Mouse (Mus musculus) limb, embryonic 10.5 days (tissue): ENCODE results near the gene Clstn1. TPM values are rescaled to one million over a fixed set of nuclear protein-coding genes. Genes with fewer than 3 reads are reported as not detected.
A peak's percentile ranks its signal among the peaks of the same experiment; 100 is the strongest.

ENCODE experiments used
- DNase-seq: peaks from one replicate; pipeline ENCODE4 v3.0.0-alpha.2; 2017; ENCODE audit warnings: low spot score
- H3K27ac ChIP-seq: fragments of 300-500 bp; sonication (generic); 2 replicates; pipeline ENCODE4 v1.5.1; 2016; ENCODE audit warnings: mild to moderate bottlenecking
- H3K27me3 ChIP-seq: fragments of 300-500 bp; sonication (generic); 2 replicates; pipeline ENCODE4 v1.6.1; 2016; ENCODE audit warnings: low read depth, mild to moderate bottlenecking; ENCODE audit not compliant: poor library complexity, severe bottlenecking
- H3K36me3 ChIP-seq: fragments of 300-500 bp; sonication (generic); 2 replicates; pipeline ENCODE4 v1.6.1; 2016; ENCODE audit warnings: mild to moderate bottlenecking, moderate library complexity
- H3K4me1 ChIP-seq: fragments of 300-500 bp; sonication (generic); 2 replicates; pipeline ENCODE4 v1.6.1; 2016
- H3K4me3 ChIP-seq: fragments of 300-500 bp; sonication (generic); 2 replicates; pipeline ENCODE4 v1.5.1; 2016; ENCODE audit warnings: mild to moderate bottlenecking, moderate library complexity
- H3K9me3 ChIP-seq: fragments of 300-500 bp; sonication (generic); replicated peaks from 2 replicates; pipeline ENCODE4 v1.6.1; 2016; ENCODE audit warnings: mild to moderate bottlenecking
- WGBS: fragments of 180-500 bp; shearing (Covaris S2); methylation state at CpG from one replicate; pipeline ENCODE4 v1.1.7; 2016; 5-methylcytosine and 5-hydroxymethylcytosine counted together
- polyA plus RNA-seq: library from polyadenylated mRNA; unstranded; fragments of >200 nt; fragmentation: Nextera tagmentation; extraction: Ambion mirVana; gene quantifications from 2 replicates; pipeline ENCODE4 v1.2.1, GENCODE M21; 2016

Gene Clstn1
- polyA plus RNA-seq, 1 experiment from 2014 or later = 41.2 TPM

GRCm38 (mm10) chr4:149634966-149635365 lies 48.7 kb downstream of the Clstn1 start:
- H3K4me3 ChIP-seq = no peak overlapping the region
- H3K36me3 ChIP-seq = peaks cover 91% of the 10 kb centered on the region
- no peaks in the 10 kb centered on the region for H3K27me3 ChIP-seq
- no peak for DNase-seq
- no peaks in the 10 kb centered on the region for H3K9me3 ChIP-seq
- no peaks in the 10 kb centered on the region for H3K4me1 ChIP-seq
- 96% methylated on average over 11 of the region's 11 CpGs for WGBS
- no peak overlapping the region for H3K27ac ChIP-seq

GRCm38 (mm10) chr4:149635915-149636415 lies 49.7 kb downstream of the Clstn1 start:
- DNase-seq = no peak
- no peak overlapping the region for H3K27ac ChIP-seq
- H3K4me3 ChIP-seq = no peak overlapping the region
- no peaks in the 10 kb centered on the region for H3K9me3 ChIP-seq
- peaks cover 90% of the 10 kb centered on the region for H3K36me3 ChIP-seq
- no peaks in the 10 kb centered on the region for H3K4me1 ChIP-seq
- H3K27me3 ChIP-seq = no peaks in the 10 kb centered on the region
- 93% methylated on average over 8 of the region's 8 CpGs for WGBS

DNA sequence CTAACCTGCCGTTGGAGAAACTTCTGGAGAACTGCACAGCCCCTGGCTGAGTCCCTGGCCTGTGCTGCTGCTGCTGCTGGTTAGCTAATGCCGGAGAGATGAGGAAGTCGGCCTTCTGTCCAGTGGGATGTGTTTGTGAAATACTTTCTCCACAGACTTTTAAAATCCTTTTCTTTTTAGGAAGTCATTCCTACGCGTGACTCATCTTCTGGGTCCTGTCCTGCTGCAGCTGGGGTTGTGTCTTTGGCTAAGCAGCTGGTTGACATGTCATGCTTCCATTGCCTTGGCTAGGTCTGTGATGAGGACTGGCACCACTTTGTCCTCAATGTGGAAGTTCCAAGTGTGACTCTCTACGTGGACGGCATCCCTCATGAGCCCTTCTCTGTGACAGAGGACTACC lies 51.7 kb downstream of the Clstn1 start:
- Histone ChIP-seq H3K9me3 (no peaks in the 10 kb centered on the region), H3K4me1 (no peaks in the 10 kb centered on the region), H3K4me3 (no peak overlapping the region), H3K27ac (no peak overlapping the region), H3K27me3 (no peaks in the 10 kb centered on the region), H3K36me3 (peaks cover 89% of the 10 kb centered on the region)
- 94% methylated on average over 7 of the region's 7 CpGs for WGBS
- no peak for DNase-seq

DNA sequence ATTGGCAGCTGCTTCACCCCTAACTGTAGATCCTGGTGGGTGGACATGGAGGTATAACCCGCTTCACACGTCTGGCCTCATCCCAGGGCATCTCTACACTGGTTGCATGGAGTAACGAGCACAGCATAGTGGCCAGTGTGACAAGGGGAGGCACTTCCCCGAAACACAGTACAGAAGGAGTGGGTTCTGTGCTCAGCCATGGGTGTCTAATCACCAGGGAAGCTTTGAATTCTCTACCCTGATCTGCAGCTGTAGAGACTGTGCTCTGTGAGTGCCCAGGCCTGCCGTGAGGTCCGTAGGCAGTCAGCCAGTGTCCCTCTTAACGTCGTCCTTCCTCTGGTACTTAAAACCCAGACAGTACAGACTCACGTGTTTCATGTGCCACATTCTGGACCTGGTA lies 54.6 kb downstream of the Clstn1 start:
- H3K27ac ChIP-seq = no peak overlapping the region
- peaks cover 91% of the 10 kb centered on the region for H3K36me3 ChIP-seq
- no peaks in the 10 kb centered on the region for H3K27me3 ChIP-seq
- no peak for DNase-seq
- H3K9me3 ChIP-seq = no peaks in the 10 kb centered on the region
- H3K4me1 ChIP-seq = no peaks in the 10 kb centered on the region
- WGBS = 87% methylated on average over 9 of the region's 9 CpGs
- no peak overlapping the region for H3K4me3 ChIP-seq

DNA sequence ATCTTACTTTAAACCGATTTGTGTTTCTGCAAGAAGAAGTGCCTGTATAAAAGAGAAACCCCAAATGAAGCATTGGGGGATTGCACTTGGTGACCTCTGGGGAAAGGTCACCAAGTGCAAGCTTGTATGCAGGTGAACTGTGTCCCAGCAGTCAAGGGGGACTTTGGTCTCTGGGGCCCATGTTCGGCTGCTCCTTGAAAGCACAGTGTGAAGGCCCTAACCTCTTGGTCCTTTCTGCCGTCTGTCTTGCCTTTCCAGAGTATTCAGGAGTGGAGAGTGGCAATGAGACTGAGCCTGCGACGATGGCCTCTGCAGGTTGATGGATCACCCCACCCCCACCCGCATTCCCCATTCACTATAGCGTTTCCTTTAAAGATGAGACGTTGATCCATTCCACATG lies 55.1 kb downstream of the Clstn1 start:
- no peak overlapping the region for H3K4me3 ChIP-seq
- H3K27ac ChIP-seq = no peak overlapping the region
- no peaks in the 10 kb centered on the region for H3K27me3 ChIP-seq
- peaks cover 91% of the 10 kb centered on the region for H3K36me3 ChIP-seq
- no peaks in the 10 kb centered on the region for H3K4me1 ChIP-seq
- WGBS = 48% methylated on average over 8 of the region's 8 CpGs
- DNase-seq = no peak
- H3K9me3 ChIP-seq = no peaks in the 10 kb centered on the region

DNA sequence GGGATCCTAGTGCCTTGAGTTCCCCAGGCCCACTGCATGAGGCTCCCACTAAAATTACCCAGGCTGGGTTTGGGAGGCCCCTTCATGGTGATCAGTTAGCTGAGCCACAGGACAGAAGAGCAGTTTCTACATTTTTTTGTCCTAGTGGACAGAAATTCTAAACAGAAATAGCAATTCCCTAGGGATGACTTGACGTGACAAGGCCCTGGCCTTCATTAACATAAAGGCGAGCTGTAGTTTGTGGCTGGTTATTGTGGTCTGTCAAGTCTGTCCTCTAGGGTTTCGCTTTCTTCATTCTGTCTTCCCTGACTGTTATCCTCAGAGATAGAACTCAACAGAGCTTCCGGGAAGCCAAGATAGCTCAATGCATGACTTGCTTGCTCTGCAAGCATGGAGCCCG lies 55.7 kb downstream of the Clstn1 start:
- WGBS = 86% methylated on average over 5 of the region's 5 CpGs
- H3K27ac ChIP-seq = no peak overlapping the region

DNA sequence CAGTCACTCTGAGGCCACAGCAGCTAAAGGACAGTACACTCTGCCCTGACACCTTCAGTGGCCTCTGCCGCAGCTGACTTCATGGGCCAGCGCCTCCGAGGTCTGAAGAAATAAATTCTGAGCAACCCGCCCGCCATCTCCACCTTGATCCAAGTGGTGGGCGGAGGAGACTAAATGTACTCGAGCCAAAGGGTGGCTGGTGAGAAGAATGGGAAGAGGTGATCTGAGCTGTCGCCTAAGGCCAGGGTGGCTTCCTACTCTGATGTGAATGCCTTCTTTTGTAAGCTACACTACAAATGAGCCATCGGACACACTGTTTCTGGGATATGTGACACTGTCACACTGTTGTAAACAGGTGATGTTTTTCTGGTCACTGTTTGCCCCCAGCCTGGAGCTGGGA lies 59.5 kb downstream of the Clstn1 start:
- Histone ChIP-seq H3K9me3 (no peaks in the 10 kb centered on the region), H3K27me3 (no peaks in the 10 kb centered on the region), H3K4me3 (no peak overlapping the region), H3K36me3 (peaks cover 91% of the 10 kb centered on the region), H3K27ac (no peak overlapping the region), H3K4me1 (no peaks in the 10 kb centered on the region)
- no peak for DNase-seq
- 92% methylated on average over 9 of the region's 9 CpGs for WGBS

More for the DNA sequence above, 55.7 kb downstream of the Clstn1 start:
- no peaks in the 10 kb centered on the region for H3K9me3 ChIP-seq
- H3K27me3 ChIP-seq = no peaks in the 10 kb centered on the region
- no peaks in the 10 kb centered on the region for H3K4me1 ChIP-seq
- peaks cover 91% of the 10 kb centered on the region for H3K36me3 ChIP-seq
- H3K4me3 ChIP-seq = no peak overlapping the region
- no peak for DNase-seq

- H3K27me3 ChIP-seq = no peaks in the 10 kb centered on the region
- no peaks in the 10 kb centered on the region for H3K4me1 ChIP-seq
- DNase-seq = no peak
- H3K4me3 ChIP-seq = no peak overlapping the region
- WGBS = 90% methylated on average over 20 of the region's 20 CpGs
- no peak overlapping the region for H3K27ac ChIP-seq
- peaks cover 79% of the 10 kb centered on the region for H3K36me3 ChIP-seq
- H3K9me3 ChIP-seq = no peaks in the 10 kb centered on the region
Measured at GRCm38 (mm10) chr4:149648031-149648805, 62.0 kb downstream of the Clstn1 start.

GRCm38 (mm10) chr4:149650493-149651193 lies 64.4 kb downstream of the Clstn1 start:
- 72% methylated on average over 24 of the region's 24 CpGs for WGBS
- H3K36me3 ChIP-seq = peaks cover 64% of the 10 kb centered on the region
- H3K4me1 ChIP-seq = no peaks in the 10 kb centered on the region
- H3K9me3 ChIP-seq = no peaks in the 10 kb centered on the region
- no peak overlapping the region for H3K4me3 ChIP-seq
- peak; percentile 84 for DNase-seq
- no peaks in the 10 kb centered on the region for H3K27me3 ChIP-seq
- no peak overlapping the region for H3K27ac ChIP-seq

DNA sequence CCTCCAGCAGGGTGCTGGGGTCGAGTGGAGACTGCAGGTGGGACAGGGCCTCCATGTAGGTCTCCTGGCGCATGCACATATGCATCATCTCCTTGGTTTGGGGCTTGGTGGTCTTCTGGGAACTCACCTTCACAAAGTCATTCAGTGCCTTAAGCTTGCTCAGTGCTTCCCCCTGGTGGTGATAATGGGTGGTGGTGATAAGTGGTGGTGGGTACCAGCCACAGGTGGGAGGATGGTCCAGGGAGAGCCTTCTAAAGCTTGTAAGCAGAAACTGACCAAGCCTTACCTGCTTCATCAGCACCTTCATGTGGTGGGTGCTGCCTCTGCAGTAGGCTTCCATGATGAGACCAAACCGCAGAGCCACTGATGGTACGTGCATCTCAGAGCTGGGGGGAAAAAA lies 68.0 kb downstream of the Clstn1 start:
- Histone ChIP-seq H3K36me3 (peaks cover 34% of the 10 kb centered on the region), H3K4me1 (peaks cover 7% of the 10 kb centered on the region), H3K27me3 (no peaks in the 10 kb centered on the region), H3K27ac (no peak overlapping the region), H3K4me3 (no peak overlapping the region), H3K9me3 (no peaks in the 10 kb centered on the region)
- 93% methylated on average over 4 of the region's 4 CpGs for WGBS
- peak; percentile 49 for DNase-seq

- WGBS = 79% methylated on average over 11 of the region's 11 CpGs
Measured at GRCm38 (mm10) chr4:149657858-149658416, 71.7 kb downstream of the Clstn1 start.

GRCm38 (mm10) chr4:149659495-149660116 lies 73.3 kb downstream of the Clstn1 start:
- Histone ChIP-seq H3K9me3 (no peaks in the 10 kb centered on the region), H3K27me3 (no peaks in the 10 kb centered on the region), H3K36me3 (0 out of 2 replicates have a peak, but pooled peaks cover 6% of the 10 kb centered on the region), H3K4me1 (peaks cover 20% of the 10 kb centered on the region), H3K4me3 (no peak overlapping the region), H3K27ac (no peak overlapping the region)
- no peak for DNase-seq
- WGBS = 75% methylated on average over 25 of the region's 25 CpGs

More at GRCm38 (mm10) chr4:149657858-149658416, 71.7 kb downstream of the Clstn1 start:
- Histone ChIP-seq H3K27me3 (no peaks in the 10 kb centered on the region), H3K27ac (0 out of 2 replicates have a peak overlapping the region, but pooled peaks have one; percentile 22), H3K4me3 (no peak overlapping the region), H3K36me3 (peaks cover 15% of the 10 kb centered on the region; the same call in 1 of the 2 replicates), H3K9me3 (no peaks in the 10 kb centered on the region), H3K4me1 (peaks cover 16% of the 10 kb centered on the region)
- no peak for DNase-seq
